Mouse (Mus musculus) left cerebral cortex, adult 18-20 months (tissue): ENCODE measurements around the gene Pdcl2. TPM values are rescaled to one million over a fixed set of nuclear protein-coding genes. Genes with fewer than 3 reads are reported as not detected.

Experiments
- DNase-seq, 2 experiments: peaks; one replicate each; pipeline ENCODE4 v3.0.0; 2021 to 2022; ENCODE audit warnings: low spot score in 2 of 2, mixed read lengths in 1 of 2
- total RNA-seq, 2 experiments: library from RNA; stranded (reverse); gene quantifications; 2 replicates each; pipeline ENCODE4 v1.2.3; 2021

Gene Pdcl2
- total RNA-seq, 2 experiments from 2014 or later, result not detected

GRCm38 (mm10) chr5:76303745-76304451 is 27.1 kb downstream of the Pdcl2 start:
- peak; percentile 72 to 77 for DNase-seq

GRCm38 (mm10) chr5:76303379-76303744 is 27.6 kb downstream of the Pdcl2 start:
- no peak for DNase-seq

GRCm38 (mm10) chr5:76302009-76302408 is 28.9 kb downstream of the Pdcl2 start:
- no peak for DNase-seq

- no peak for DNase-seq
These were observed 41.7 kb downstream of the Pdcl2 start for GRCm38 (mm10) chr5:76289234-76289691.

- no peak for DNase-seq
These were observed 42.7 kb downstream of the Pdcl2 start for GRCm38 (mm10) chr5:76288256-76288655.

- no peak for DNase-seq
These were observed 43.9 kb downstream of the Pdcl2 start for GRCm38 (mm10) chr5:76287062-76287461.

- no peak for DNase-seq
These were observed 45.3 kb downstream of the Pdcl2 start for GRCm38 (mm10) chr5:76285699-76286098.

GRCm38 (mm10) chr5:76283890-76284289 is 47.1 kb downstream of the Pdcl2 start:
- no peak for DNase-seq

GRCm38 (mm10) chr5:76274977-76275376 is 56.0 kb downstream of the Pdcl2 start:
- no peak for DNase-seq

Other genes with a start within 250 kb of the Pdcl2 start
- gene Srd5a3, start 190.9 kb downstream of the Pdcl2 start, total RNA-seq, result 10 to 100 TPM; 19.1 to 22.7 TPM
- gene Tmem165, start 147.3 kb downstream of the Pdcl2 start, total RNA-seq, result 10 to 100 TPM; 32.5 to 35.3 TPM
- gene Clock, start 26.4 kb downstream of the Pdcl2 start, total RNA-seq, result 10 to 100 TPM; 55.2 to 55.7 TPM
- gene Nmu, start 32.6 kb upstream of the Pdcl2 start, total RNA-seq, result not detected
- not detected for gene Gm7271, start 152.9 kb upstream of the Pdcl2 start, total RNA-seq
- gene Exoc1, start 198.2 kb upstream of the Pdcl2 start, total RNA-seq, result 10 to 100 TPM; 54.2 to 60.8 TPM